Comparison of ENCODE assay signal across 27 mouse cellular contexts in genomic region chr1:136492232-136492631, GRCm38 (mm10). TPM values are rescaled to one million over a fixed set of nuclear protein-coding genes. Genes with fewer than 3 reads are reported as not detected.
"Had no signal": no experiment of that assay in that cellular context is flagged by ENCODE, and none has a peak within 500 bp of the region (broad histone marks: within the 10 kb centered on the region; RNA-seq: fewer than 3 reads in every experiment).

No protein-coding gene starts in this region.

- H3K9ac ChIP-seq: limb, embryonic 12.5 days; limb, embryonic 13.5 days; limb, embryonic 15.5 days; liver, embryonic 12.5 days; liver, embryonic 13.5 days; liver, embryonic 14.5 days; liver, embryonic 15.5 days; liver, postnatal 0 days; lung, embryonic 14.5 days; lung, embryonic 15.5 days; midbrain, embryonic 12.5 days; midbrain, embryonic 13.5 days; midbrain, embryonic 15.5 days; neural tube, embryonic 12.5 days had no signal

- H3K4me3 ChIP-seq: left cerebral cortex, adult 2 months; limb, embryonic 10.5 days; limb, embryonic 12.5 days; limb, embryonic 13.5 days; limb, embryonic 15.5 days; liver, embryonic 12.5 days; liver, embryonic 13.5 days; liver, embryonic 15.5 days; lung, embryonic 15.5 days; megakaryocyte, embryonic 14.5 days; midbrain, embryonic 10.5 days; midbrain, embryonic 12.5 days; midbrain, embryonic 13.5 days; midbrain, embryonic 15.5 days; myocyte; neural tube, embryonic 12.5 days had no signal

- H3K36me3 ChIP-seq: midbrain, embryonic 15.5 days had no signal

- H3K4me2 ChIP-seq: limb, embryonic 12.5 days; limb, embryonic 13.5 days; limb, embryonic 15.5 days; liver, embryonic 11.5 days; liver, embryonic 12.5 days; liver, embryonic 13.5 days; liver, embryonic 15.5 days; lung, embryonic 14.5 days; lung, embryonic 15.5 days; midbrain, embryonic 12.5 days; midbrain, embryonic 13.5 days; midbrain, embryonic 15.5 days; neural tube, embryonic 12.5 days had no signal

- H3K4me1 ChIP-seq: limb, embryonic 12.5 days; limb, embryonic 13.5 days; limb, embryonic 15.5 days; liver, embryonic 15.5 days; lung, embryonic 15.5 days; midbrain, embryonic 10.5 days; midbrain, embryonic 12.5 days; midbrain, embryonic 13.5 days; midbrain, embryonic 15.5 days; neural tube, embryonic 12.5 days had no signal

- H3K9me3 ChIP-seq: limb, embryonic 10.5 days; limb, embryonic 12.5 days; limb, embryonic 13.5 days; limb, embryonic 15.5 days; liver, embryonic 12.5 days; liver, embryonic 13.5 days; liver, embryonic 15.5 days; lung, embryonic 15.5 days; megakaryocyte, embryonic 14.5 days; midbrain, embryonic 10.5 days; midbrain, embryonic 12.5 days; midbrain, embryonic 13.5 days; midbrain, embryonic 15.5 days; neural tube, embryonic 12.5 days had no signal

- H3K27ac ChIP-seq: left cerebral cortex, adult 2 months; limb, embryonic 10.5 days; limb, embryonic 12.5 days; limb, embryonic 13.5 days; limb, embryonic 15.5 days; liver, embryonic 12.5 days; liver, embryonic 13.5 days; liver, embryonic 14.5 days; liver, embryonic 15.5 days; lung, embryonic 15.5 days; macrophage; midbrain, embryonic 10.5 days; midbrain, embryonic 12.5 days; midbrain, embryonic 13.5 days; midbrain, embryonic 15.5 days; neural tube, embryonic 12.5 days had no signal

- DNase-seq: left cerebral cortex, postnatal 4 days; liver; liver, embryonic 13.5 days; liver, postnatal 0 days; lung, embryonic 14.5 days; lung, postnatal 14 days; midbrain, embryonic 14.5 days had no signal

- H3K27me3 ChIP-seq: limb, embryonic 12.5 days; limb, embryonic 13.5 days; limb, embryonic 15.5 days; liver, embryonic 12.5 days; liver, embryonic 13.5 days; liver, embryonic 15.5 days; lung, embryonic 15.5 days; megakaryocyte, embryonic 14.5 days; midbrain, embryonic 12.5 days; midbrain, embryonic 13.5 days; midbrain, embryonic 15.5 days; neural tube, embryonic 12.5 days had no signal

- ATAC-seq: midbrain, embryonic 13.5 days; midbrain, embryonic 15.5 days; midbrain, embryonic 16.5 days had no signal

RNA-seq across cellular contexts. Expression of gene Kif14, which starts 26.1 kb away (rescaled TPM):
- total RNA-seq: monocyte, adult 5-6 weeks had no signal
